Mouse (Mus musculus) MEL (cell line): ENCODE data around the gene Slc6a20b. TPM values are rescaled to one million over a fixed set of nuclear protein-coding genes. Genes with fewer than 3 reads are reported as not detected.

ENCODE experiments used
- DNase-seq: peaks from one replicate; pipeline ENCODE4 v3.0.0; 2011; ENCODE audit warnings: low read depth, low spot score
- H3K27ac ChIP-seq: 2 replicates; pipeline ENCODE4 v1.5.1; 2012; ENCODE audit warnings: low read depth, mild to moderate bottlenecking, control low read depth, low read length, moderate library complexity; ENCODE audit not compliant: control insufficient read depth
- H3K27me3 ChIP-seq, 2 experiments: fragments of 150-350 bp in 1 of 2; sonication (generic) in 1 of 2; 2 replicates each; pipeline ENCODE4 v1.6.1; 2012; ENCODE audit warnings: low read length in 2 of 2, mild to moderate bottlenecking in 2 of 2, improper control_type of control experiment in 1 of 2, moderate library complexity in 1 of 2; ENCODE audit not compliant: insufficient read depth in 2 of 2, control insufficient read depth in 1 of 2
- H3K36me3 ChIP-seq, 2 experiments: 2 replicates each; pipeline ENCODE4 v1.6.1; 2012 to 2014; ENCODE audit warnings: low read length in 2 of 2, improper control_type of control experiment in 1 of 2, inconsistent platforms in 1 of 2, mild to moderate bottlenecking in 1 of 2; ENCODE audit not compliant: insufficient read depth in 2 of 2, control insufficient read depth in 1 of 2
- H3K4me1 ChIP-seq, 2 experiments: fragments of 150-350 bp in 1 of 2; sonication (generic) in 1 of 2; 2 replicates each; pipeline ENCODE4 v1.6.1; 2012; ENCODE audit warnings: low read length in 2 of 2, improper control_type of control experiment in 1 of 2, mild to moderate bottlenecking in 1 of 2; ENCODE audit not compliant: insufficient read depth in 2 of 2, control insufficient read depth in 1 of 2
- H3K4me3 ChIP-seq, 2 experiments: fragments of 150-350 bp in 1 of 2; sonication (generic) in 1 of 2; 2 replicates each; pipeline ENCODE4 v1.5.1; 2012; ENCODE audit warnings: low read depth in 2 of 2, low read length in 2 of 2, mild to moderate bottlenecking in 2 of 2, moderate library complexity in 2 of 2, control low read depth in 1 of 2, improper control_type of control experiment in 1 of 2; ENCODE audit not compliant: control insufficient read depth in 1 of 2, insufficient read depth in 1 of 2
- H3K79me2 ChIP-seq: 2 replicates; pipeline ENCODE4 v1.6.1; 2012; ENCODE audit warnings: mild to moderate bottlenecking, low read length, moderate library complexity; ENCODE audit not compliant: control insufficient read depth, poor library complexity, insufficient read depth
- H3K9ac ChIP-seq: 2 replicates; pipeline ENCODE4 v1.6.1; 2012; ENCODE audit warnings: low read depth, mild to moderate bottlenecking, control low read depth, low read length, moderate library complexity; ENCODE audit not compliant: control insufficient read depth, poor library complexity, severe bottlenecking
- H3K9me3 ChIP-seq: fragments of 150-350 bp; sonication (generic); replicated peaks from 2 replicates; pipeline ENCODE4 v1.6.1; 2012; ENCODE audit warnings: mild to moderate bottlenecking, low read length, improper control_type of control experiment, moderate library complexity; ENCODE audit not compliant: insufficient read depth
- BHLHE40 ChIP-seq: IDR thresholded peaks from 2 replicates; pipeline ENCODE4 v1.6.1; 2012; ENCODE audit warnings: low read depth, mild to moderate bottlenecking, inconsistent platforms, low read length, improper control_type of control experiment, borderline replicate concordance
- CHD2 ChIP-seq: IDR thresholded peaks from 2 replicates; pipeline ENCODE4 v1.6.1; 2011; ENCODE audit warnings: low read length, improper control_type of control experiment
- CTCF ChIP-seq, 3 experiments: IDR thresholded peaks in 2 of 3; conservative IDR thresholded peaks in 1 of 3; 2 replicates each; pipeline ENCODE4 v1.5.1; 2011 to 2012; ENCODE audit warnings: low read length in 3 of 3, low read depth in 2 of 3, mild to moderate bottlenecking in 2 of 3, improper control_type of control experiment in 1 of 3, inconsistent platforms in 1 of 3, mixed read lengths in 1 of 3, moderate library complexity in 1 of 3; ENCODE audit not compliant: control insufficient read depth in 1 of 3, insufficient read depth in 1 of 3, poor library complexity in 1 of 3, severe bottlenecking in 1 of 3
- E2F4 ChIP-seq: IDR thresholded peaks from 2 replicates; pipeline ENCODE4 v1.6.1; 2011; ENCODE audit warnings: low read depth, low read length, improper control_type of control experiment, borderline replicate concordance
- EP300 ChIP-seq, 2 experiments: IDR thresholded peaks; 2 replicates each; pipeline ENCODE4 v1.6.1; 2011; ENCODE audit warnings: improper control_type of control experiment in 2 of 2, low read length in 2 of 2, low read depth in 1 of 2, mild to moderate bottlenecking in 1 of 2
- ETS1 ChIP-seq: IDR thresholded peaks from 2 replicates; pipeline ENCODE4 v1.6.1; 2012; ENCODE audit warnings: low read depth, mild to moderate bottlenecking, inconsistent platforms, low read length, improper control_type of control experiment, moderate library complexity
- GABPA ChIP-seq: IDR thresholded peaks from 2 replicates; pipeline ENCODE4 v1.6.1; 2012; ENCODE audit warnings: low read depth, mild to moderate bottlenecking, inconsistent platforms, low read length, improper control_type of control experiment, moderate library complexity
- GATA1 ChIP-seq: IDR thresholded peaks from 2 replicates; pipeline ENCODE4 v1.6.1; 2011; ENCODE audit warnings: low read depth, low read length, improper control_type of control experiment
- HCFC1 ChIP-seq: IDR thresholded peaks from 2 replicates; pipeline ENCODE4 v1.6.1; 2012; ENCODE audit warnings: low read depth, mild to moderate bottlenecking, inconsistent platforms, low read length, improper control_type of control experiment, moderate library complexity
- JUND ChIP-seq: IDR thresholded peaks from 2 replicates; pipeline ENCODE4 v1.6.1; 2011; ENCODE audit warnings: low read depth, mild to moderate bottlenecking, improper control_type of control experiment, low read length
- MXI1 ChIP-seq: IDR thresholded peaks from 2 replicates; pipeline ENCODE4 v1.6.1; 2011; ENCODE audit warnings: mild to moderate bottlenecking, low read depth, low read length, improper control_type of control experiment
- MYB ChIP-seq: IDR thresholded peaks from 2 replicates; pipeline ENCODE4 v1.6.1; 2011; ENCODE audit warnings: mild to moderate bottlenecking, low read depth, low read length, improper control_type of control experiment
- MYC ChIP-seq: IDR thresholded peaks from 2 replicates; pipeline ENCODE4 v1.6.1; 2011; ENCODE audit warnings: low read depth, mild to moderate bottlenecking, low read length, improper control_type of control experiment, moderate library complexity
- POLR2AphosphoS2 ChIP-seq: IDR thresholded peaks from 2 replicates; pipeline ENCODE4 v1.6.1; 2011; ENCODE audit warnings: low read length, improper control_type of control experiment
- RAD21 ChIP-seq: IDR thresholded peaks from 2 replicates; pipeline ENCODE4 v1.6.1; 2011; ENCODE audit warnings: mild to moderate bottlenecking, low read depth, low read length, improper control_type of control experiment
- SIN3A ChIP-seq: IDR thresholded peaks from 2 replicates; pipeline ENCODE4 v1.6.1; 2012; ENCODE audit warnings: low read length, improper control_type of control experiment, inconsistent platforms
- TCF12 ChIP-seq: IDR thresholded peaks from 2 replicates; pipeline ENCODE4 v1.6.1; 2014; ENCODE audit warnings: low read depth, mild to moderate bottlenecking, inconsistent platforms, low read length, improper control_type of control experiment, moderate library complexity
- UBTF ChIP-seq: IDR thresholded peaks from 2 replicates; pipeline ENCODE4 v1.6.1; 2012; ENCODE audit warnings: low read depth, mild to moderate bottlenecking, inconsistent platforms, low read length, improper control_type of control experiment, moderate library complexity, borderline replicate concordance; ENCODE audit not compliant: insufficient read depth
- ZC3H11A ChIP-seq: IDR thresholded peaks from 2 replicates; pipeline ENCODE4 v1.6.1; 2012; ENCODE audit warnings: low read depth, mild to moderate bottlenecking, inconsistent platforms, low read length, improper control_type of control experiment
- ZMIZ1 ChIP-seq: IDR thresholded peaks from 2 replicates; pipeline ENCODE4 v1.6.1; 2012; ENCODE audit warnings: low read depth, mild to moderate bottlenecking, inconsistent platforms, low read length, improper control_type of control experiment, moderate library complexity
- polyA plus RNA-seq, 2 experiments: library from polyadenylated mRNA; stranded (reverse) in 1 of 2; unstranded in 1 of 2; fragments of >175 nt in 1 of 2; fragments of >200 nt in 1 of 2; gene quantifications; 2 replicates each; pipeline versions ENCODE4 v1.2.1 to v1.2.4; 2012; ENCODE audit warnings: low replicate concordance in 2 of 2, low read depth in 1 of 2; ENCODE audit not compliant: insufficient read length in 2 of 2, insufficient read depth in 1 of 2, missing spikeins in 1 of 2
- total RNA-seq: library from RNA; depleted of rRNA; stranded (reverse); fragments of 300-350 nt; gene quantifications from 2 replicates; pipeline ENCODE4 v1.2.3, GENCODE M21; 2012

Gene Slc6a20b
- total and polyA plus RNA-seq, 3 experiments, result 0.01 to 0.35 TPM; not detected in 1

- TF ChIP-seq MXI1 (0 out of 2 replicates have a peak, but pooled peaks have one; percentile 16), HCFC1 (no peak), GATA1 (peak; percentile 31; the same call in 1 of the 2 replicates)
- TF ChIP-seq, all 39 proteins: peak for 2
- peak; percentile 75 for DNase-seq
- peak overlapping the region; percentile 87 for H3K27ac ChIP-seq
Measured at GRCm38 (mm10) chr9:123596910-123597309, 35.5 kb downstream of the Slc6a20b start.

GRCm38 (mm10) chr9:123595194-123595593, 37.2 kb downstream of the Slc6a20b start:
- Histone ChIP-seq H3K4me3 (no peak overlapping the region), H3K9me3 (no peaks in the 10 kb centered on the region), H3K27ac (peak overlapping the region; percentile 13), H3K36me3 (peaks cover 1 to 40% of the 10 kb centered on the region in 2 experiments; a peak in 3 of 4 replicates)
- TF ChIP-seq BHLHE40 (no peak), ZMIZ1 (no peak), E2F4 (no peak), SIN3A (peak; percentile 33; the same call in 1 of the 2 replicates), ZC3H11A (no peak), GATA1 (0 out of 2 replicates have a peak, but pooled peaks have one; percentile 38), CHD2 (no peak), GABPA (no peak), UBTF (no peak), MYC (0 out of 2 replicates have a peak, but pooled peaks have one; percentile 49), ETS1 (0 out of 2 replicates have a peak, but pooled peaks have one; percentile 37), RAD21 (no peak), CTCF (IDR thresholded peaks at IDR 0.05 in 2 of 3, conservative IDR thresholded peaks at IDR 0.05 in 1 of 3; ENCODE audit: control insufficient read depth in 1 of 3, insufficient read depth in 1 of 3, low read depth in 2 of 3, low read length in 3 of 3, poor library complexity in 1 of 3, severe bottlenecking in 1 of 3) (no peak), MYB (no peak), POLR2AphosphoS2 (no peak), EP300 (IDR thresholded peaks at IDR 0.05; ENCODE audit: low read depth in 1 of 2, low read length in 2 of 2) (peak; percentile 61 to 66), JUND (no peak), TCF12 (0 out of 2 replicates have a peak, but pooled peaks have one; percentile 41)
- TF ChIP-seq, all 39 proteins: peak for 6
- DNase-seq, result peak; percentile 42
- no peak overlapping the region for H3K9ac ChIP-seq
- peaks cover 16 to 35% of the 10 kb centered on the region in 2 experiments for H3K4me1 ChIP-seq
- H3K27me3 ChIP-seq, result no peaks in the 10 kb centered on the region
- H3K79me2 ChIP-seq, result no peaks in the 10 kb centered on the region

More at GRCm38 (mm10) chr9:123596910-123597309, 35.5 kb downstream of the Slc6a20b start:
- Histone ChIP-seq H3K4me1 (peaks cover 16 to 35% of the 10 kb centered on the region in 2 experiments), H3K4me3 (no peak overlapping the region), H3K79me2 (no peaks in the 10 kb centered on the region), H3K9ac (no peak overlapping the region), H3K9me3 (no peaks in the 10 kb centered on the region), H3K27me3 (no peaks in the 10 kb centered on the region), H3K36me3 (peaks cover 0 to 36% of the 10 kb centered on the region in 2 experiments; a peak in 2 of 4 replicates)
